Mouse (Mus musculus) lung, postnatal 0 days (tissue): ENCODE results near the gene Camta1. TPM values are rescaled to one million over a fixed set of nuclear protein-coding genes. Genes with fewer than 3 reads are reported as not detected.
A peak's percentile ranks its signal among the peaks of the same experiment; 100 is the strongest.

Experiments
- ATAC-seq: fragments of 200-750 bp; cut with Nextera tagmentation; 2 replicates; pipeline ENCODE4 v1.8.0; 2017; ENCODE audit warnings: moderate library complexity
- DNase-seq: peaks from one replicate; pipeline ENCODE4 v3.0.0-alpha.2; 2016; ENCODE audit warnings: low spot score
- H3K27ac ChIP-seq: fragments of 300-500 bp; sonication (generic); 2 replicates; pipeline ENCODE4 v1.5.1; 2014; ENCODE audit warnings: antibody characterized with exemption, mild to moderate bottlenecking, low read length, mixed read lengths
- H3K27me3 ChIP-seq: fragments of 300-500 bp; sonication (generic); replicated peaks from 2 replicates; pipeline ENCODE4 v1.6.1; 2014; ENCODE audit warnings: low read length, mixed read lengths; ENCODE audit not compliant: insufficient read depth
- H3K36me3 ChIP-seq: fragments of 300-500 bp; sonication (generic); 2 replicates; pipeline ENCODE4 v1.6.1; 2014; ENCODE audit warnings: low read length, mixed read lengths; ENCODE audit not compliant: insufficient read depth
- H3K4me1 ChIP-seq: fragments of 300-500 bp; sonication (generic); 2 replicates; pipeline ENCODE4 v1.6.1; 2014; ENCODE audit warnings: antibody characterized with exemption, low read depth, low read length, mixed read lengths; ENCODE audit not compliant: insufficient read depth
- H3K4me2 ChIP-seq: fragments of 300-500 bp; sonication (generic); replicated peaks from 2 replicates; pipeline ENCODE4 v1.6.1; 2014; ENCODE audit warnings: low read depth, mild to moderate bottlenecking, low read length, moderate library complexity, mixed read lengths
- H3K4me3 ChIP-seq: fragments of 300-500 bp; sonication (generic); 2 replicates; pipeline ENCODE4 v1.5.1; 2014; ENCODE audit warnings: low read depth, low read length
- H3K9ac ChIP-seq: fragments of 300-500 bp; sonication (generic); replicated peaks from 2 replicates; pipeline ENCODE4 v1.6.1; 2014; ENCODE audit warnings: low read depth, mild to moderate bottlenecking
- H3K9me3 ChIP-seq: fragments of 300-500 bp; sonication (generic); 2 replicates; pipeline ENCODE4 v1.6.1; 2016; ENCODE audit warnings: low read length, mixed read lengths
- CTCF ChIP-seq: IDR thresholded peaks from 2 replicates; pipeline ENCODE4 v1.5.1; 2016; ENCODE audit warnings: antibody characterized with exemption, mild to moderate bottlenecking
- EP300 ChIP-seq: IDR thresholded peaks from 2 replicates; pipeline ENCODE4 v1.6.1; 2016; ENCODE audit warnings: antibody characterized with exemption, mild to moderate bottlenecking, control low read depth
- WGBS: fragments of 180-500 bp; shearing (Covaris S2); extraction: QIAGEN DNeasy Blood & Tissue Kit; methylation state at CpG from one replicate; pipeline ENCODE4 v1.1.7; 2014; 5-methylcytosine and 5-hydroxymethylcytosine counted together
- polyA plus RNA-seq: library from polyadenylated mRNA; unstranded; fragments of >200 nt; fragmentation: Nextera tagmentation; extraction: Ambion mirVana; gene quantifications from 2 replicates; pipeline ENCODE4 v1.2.1, GENCODE M21; 2015

Gene Camta1
- polyA plus RNA-seq, 1 experiment from 2014 or later, result 86.4 TPM

GRCm38 (mm10) chr4:151372855-151373566 is 488.7 kb downstream of the Camta1 start:
- no peak overlapping the region for H3K4me2 ChIP-seq
- H3K4me3 ChIP-seq, result no peak overlapping the region
- ATAC-seq, result peak; percentile 70
- no peaks in the 10 kb centered on the region for H3K27me3 ChIP-seq
- H3K27ac ChIP-seq, result no peak overlapping the region
- H3K9me3 ChIP-seq, result no peaks in the 10 kb centered on the region
- peak; percentile 35 for DNase-seq
- TF ChIP-seq EP300 (no peak), CTCF (no peak)
- WGBS, result 37% methylated on average over 12 of the region's 12 CpGs
- no peaks in the 10 kb centered on the region for H3K36me3 ChIP-seq
- no peaks in the 10 kb centered on the region for H3K4me1 ChIP-seq
- H3K9ac ChIP-seq, result no peak overlapping the region

- no peaks in the 10 kb centered on the region for H3K27me3 ChIP-seq
- H3K4me3 ChIP-seq, result no peak overlapping the region
- H3K4me1 ChIP-seq, result no peaks in the 10 kb centered on the region
- no peak overlapping the region for H3K9ac ChIP-seq
- no peak overlapping the region for H3K4me2 ChIP-seq
- TF ChIP-seq EP300, result no peak
- TF ChIP-seq CTCF, result no peak
- ATAC-seq (no peak), DNase-seq (no peak)
- no peaks in the 10 kb centered on the region for H3K36me3 ChIP-seq
- H3K27ac ChIP-seq, result no peak overlapping the region
- H3K9me3 ChIP-seq, result no peaks in the 10 kb centered on the region
- WGBS, result 32% methylated on average over 14 of the region's 14 CpGs
Observed at GRCm38 (mm10) chr4:151366941-151367545, 494.6 kb downstream of the Camta1 start.

GRCm38 (mm10) chr4:151360976-151361673 is 500.6 kb downstream of the Camta1 start:
- DNase-seq, result no peak
- H3K4me1 ChIP-seq, result no peaks in the 10 kb centered on the region
- no peak for TF ChIP-seq EP300
- H3K9me3 ChIP-seq, result no peaks in the 10 kb centered on the region
- no peaks in the 10 kb centered on the region for H3K27me3 ChIP-seq
- no peak overlapping the region for H3K4me2 ChIP-seq
- H3K36me3 ChIP-seq, result no peaks in the 10 kb centered on the region
- ATAC-seq, result no peak
- H3K27ac ChIP-seq, result no peak overlapping the region
- H3K4me3 ChIP-seq, result no peak overlapping the region
- WGBS, result 54% methylated on average over 20 of the region's 20 CpGs
- H3K9ac ChIP-seq, result no peak overlapping the region

- DNase-seq (no peak), ATAC-seq (no peak)
- Histone ChIP-seq H3K9me3 (no peaks in the 10 kb centered on the region), H3K4me1 (no peaks in the 10 kb centered on the region), H3K4me2 (no peak overlapping the region), H3K9ac (no peak overlapping the region), H3K36me3 (no peaks in the 10 kb centered on the region), H3K27ac (no peak overlapping the region), H3K27me3 (no peaks in the 10 kb centered on the region), H3K4me3 (no peak overlapping the region)
- WGBS, result 17% methylated on average over 12 of the region's 12 CpGs
- no peak for TF ChIP-seq EP300
- TF ChIP-seq CTCF, result no peak
Observed at GRCm38 (mm10) chr4:151355505-151355904, 506.2 kb downstream of the Camta1 start.

DNA sequence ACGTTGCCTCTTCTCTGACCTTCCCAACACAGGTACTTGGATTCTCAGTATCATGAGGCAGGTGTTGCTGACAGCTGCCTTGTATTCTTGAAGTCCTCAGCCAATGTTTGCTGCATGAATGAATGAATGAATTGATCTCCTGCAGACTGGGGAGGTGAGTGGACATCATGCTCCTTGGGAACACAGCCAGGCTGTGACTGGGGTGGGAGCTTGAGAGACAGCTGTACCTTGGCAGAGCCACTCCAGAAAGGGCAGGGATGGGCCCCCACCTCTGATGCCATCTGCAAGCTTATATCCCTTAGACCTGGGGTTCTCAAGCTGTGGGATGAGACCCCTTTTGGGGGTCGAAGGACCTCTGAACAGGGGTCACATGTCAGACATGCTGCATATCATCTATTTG is 508.9 kb downstream of the Camta1 start:
- no peaks in the 10 kb centered on the region for H3K4me1 ChIP-seq
- no peak overlapping the region for H3K9ac ChIP-seq
- H3K27ac ChIP-seq, result no peak overlapping the region
- H3K27me3 ChIP-seq, result no peaks in the 10 kb centered on the region
- DNase-seq (no peak), ATAC-seq (no peak)
- H3K9me3 ChIP-seq, result no peaks in the 10 kb centered on the region
- no peak overlapping the region for H3K4me2 ChIP-seq
- WGBS, result 92% methylated on average over 2 of the region's 2 CpGs
- H3K4me3 ChIP-seq, result no peak overlapping the region
- TF ChIP-seq CTCF (no peak), EP300 (no peak)
- H3K36me3 ChIP-seq, result no peaks in the 10 kb centered on the region

DNA sequence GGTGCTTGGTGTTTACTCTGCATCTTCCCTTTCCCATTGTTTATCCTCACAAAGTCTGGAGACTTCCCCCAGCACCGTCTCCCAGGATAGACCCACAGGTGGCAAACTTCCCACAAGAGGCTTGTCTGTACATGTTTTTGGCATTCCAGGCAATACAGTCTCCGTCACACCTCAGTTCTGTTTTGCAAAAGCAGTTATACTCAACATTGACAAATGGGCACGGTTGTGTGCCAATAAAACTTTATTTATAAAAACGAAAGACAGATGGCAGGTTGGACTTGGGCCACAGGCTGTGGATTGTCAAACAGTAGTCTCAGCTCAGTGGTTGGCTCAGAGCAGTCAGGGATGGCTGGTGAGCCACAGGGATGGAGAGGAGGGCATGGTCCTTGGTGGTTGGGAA is 509.4 kb downstream of the Camta1 start:
- no peak overlapping the region for H3K4me2 ChIP-seq
- no peaks in the 10 kb centered on the region for H3K36me3 ChIP-seq
- H3K4me1 ChIP-seq, result no peaks in the 10 kb centered on the region
- TF ChIP-seq EP300, result no peak
- no peak for TF ChIP-seq CTCF
- WGBS, result 39% methylated on average over 4 of the region's 4 CpGs
- no peak overlapping the region for H3K4me3 ChIP-seq
- no peak overlapping the region for H3K9ac ChIP-seq
- ATAC-seq (no peak; the same call in 1 of the 2 replicates), DNase-seq (no peak)
- H3K27ac ChIP-seq, result no peak overlapping the region
- H3K9me3 ChIP-seq, result no peaks in the 10 kb centered on the region
- H3K27me3 ChIP-seq, result no peaks in the 10 kb centered on the region
